Mouse (Mus musculus) frontal cortex, postnatal 14 days (tissue): ENCODE results near the gene Atf2.
"Not testable (repeated sequence)": the region's sequence is repeated elsewhere in the genome, so short reads cannot be mapped to it uniquely, and the experiment has no call there.

Experiments
- DNase-seq, 2 experiments: peaks; one replicate each; pipeline ENCODE4 v3.0.0; 2022; ENCODE audit warnings: low spot score in 2 of 2

Atf2 gene

DNA sequence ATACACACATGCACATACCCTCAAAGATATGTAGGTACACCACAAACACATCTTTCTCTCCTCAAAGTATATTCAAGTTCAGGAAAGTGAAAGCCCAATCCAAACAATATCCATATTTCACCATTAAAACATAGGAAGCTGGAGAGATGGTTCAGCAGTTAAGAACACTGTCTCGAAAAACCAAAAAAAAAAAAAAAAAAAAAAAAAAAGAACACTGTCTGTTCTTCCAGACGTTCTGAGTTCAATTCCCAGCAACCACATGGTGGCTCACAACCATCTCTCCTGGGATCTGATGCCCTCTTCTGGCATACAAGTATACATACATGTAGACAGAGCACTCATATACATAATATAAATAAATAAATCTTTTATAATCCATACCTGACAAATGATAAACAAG is 6.4 kb downstream of the Atf2 start:
- DNase-seq = no peak

DNA sequence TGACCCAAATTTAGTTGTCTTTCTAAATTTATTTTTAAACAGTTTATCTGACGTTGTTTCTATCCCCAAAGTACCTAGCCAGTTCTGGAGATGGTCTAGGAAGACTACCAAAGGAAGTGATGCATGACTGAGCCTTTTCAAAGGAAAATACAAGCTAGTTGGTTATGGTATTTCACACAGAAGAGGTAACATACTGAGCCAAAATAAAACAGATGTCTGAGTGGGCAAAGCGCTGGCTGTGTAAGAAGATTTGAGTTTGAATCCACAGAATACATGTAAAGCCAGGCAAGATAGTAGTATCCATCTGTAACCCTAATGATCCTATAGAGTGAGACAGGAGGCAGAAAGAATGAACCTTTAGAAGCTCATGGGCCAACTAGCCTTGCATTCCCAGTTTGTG is 14.5 kb downstream of the Atf2 start:
- DNase-seq = no peak

DNA sequence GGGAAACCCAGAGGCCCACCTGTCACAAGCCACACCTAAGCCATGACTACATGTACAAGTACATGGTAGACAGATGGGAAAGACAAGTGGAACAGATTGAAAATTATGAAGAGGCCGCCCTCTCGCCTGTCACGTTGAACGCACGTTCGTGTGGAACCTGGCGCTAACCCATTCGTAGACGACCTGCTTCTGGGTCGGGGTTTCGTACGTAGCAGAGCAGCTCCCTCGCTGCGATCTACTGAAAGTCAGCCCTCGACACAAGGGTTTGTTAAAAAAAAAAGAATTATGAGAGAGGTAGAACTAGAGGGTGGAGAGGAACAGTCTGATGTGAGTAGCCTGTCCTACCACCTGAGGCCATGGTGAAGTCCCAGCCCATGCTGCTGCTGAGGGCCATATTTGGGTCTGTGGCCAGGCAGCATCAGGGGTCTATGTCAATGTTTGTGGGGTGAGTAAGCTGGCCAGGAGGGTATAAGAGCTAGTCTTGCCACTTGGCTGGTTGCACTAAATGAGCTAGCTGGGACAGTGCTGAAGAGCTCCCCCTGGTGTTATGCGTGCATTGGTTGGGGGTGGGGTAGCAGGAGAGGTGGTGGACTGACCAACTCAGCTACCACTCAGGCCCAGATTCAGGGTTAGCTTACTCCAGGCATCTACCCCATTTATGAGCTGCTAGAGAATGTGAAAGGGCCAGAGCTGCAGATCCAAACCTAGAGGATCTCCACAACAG is 24.5 kb downstream of the Atf2 start:
- DNase-seq = peak; percentile 58 to 73

DNA sequence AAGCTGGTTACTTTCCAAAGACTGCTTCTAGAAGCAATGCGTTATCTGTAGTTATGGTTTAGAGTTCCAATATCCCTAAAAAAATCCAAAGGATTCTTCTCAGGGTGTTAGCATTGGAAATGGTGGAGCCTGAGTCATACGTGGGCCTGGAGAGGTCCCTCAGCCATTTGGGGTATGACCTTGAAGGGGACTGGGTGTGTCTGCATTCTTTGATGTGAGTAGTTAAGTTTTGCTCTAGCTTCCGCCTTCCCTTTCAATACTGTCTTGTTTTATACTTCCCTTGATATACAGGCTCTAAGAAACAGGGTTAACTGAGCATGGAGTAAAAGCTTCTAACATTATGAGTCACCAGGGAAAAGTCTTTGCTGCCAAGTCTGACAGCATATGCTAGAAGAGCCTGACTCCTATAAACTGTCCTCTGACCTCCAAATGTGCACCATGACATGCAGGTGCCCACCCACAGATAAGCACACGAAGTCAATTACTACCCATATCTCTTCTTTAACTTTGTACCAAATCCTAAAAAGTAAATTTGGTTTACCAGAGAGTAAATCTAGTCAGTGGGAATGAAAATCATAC is 32.3 kb downstream of the Atf2 start:
- no peak for DNase-seq

DNA sequence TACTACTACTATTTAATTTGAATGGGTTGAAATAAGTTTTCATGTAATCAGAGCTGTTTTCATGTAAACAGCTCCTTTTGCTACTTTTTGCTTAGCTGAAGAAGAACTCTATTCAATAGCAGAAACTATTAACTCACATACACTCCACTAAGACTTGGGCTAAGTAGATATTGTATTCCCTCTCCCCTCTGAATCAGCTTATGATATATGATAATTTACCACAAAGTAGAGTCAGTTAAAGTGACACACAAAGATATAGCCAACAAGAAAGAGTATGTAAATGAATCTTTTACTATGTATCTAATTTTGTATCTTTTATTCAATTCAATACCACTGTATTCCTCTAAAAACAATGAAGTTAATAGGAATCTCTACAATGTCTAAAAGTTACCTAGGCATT is 35.1 kb downstream of the Atf2 start:
- DNase-seq = no peak

DNA sequence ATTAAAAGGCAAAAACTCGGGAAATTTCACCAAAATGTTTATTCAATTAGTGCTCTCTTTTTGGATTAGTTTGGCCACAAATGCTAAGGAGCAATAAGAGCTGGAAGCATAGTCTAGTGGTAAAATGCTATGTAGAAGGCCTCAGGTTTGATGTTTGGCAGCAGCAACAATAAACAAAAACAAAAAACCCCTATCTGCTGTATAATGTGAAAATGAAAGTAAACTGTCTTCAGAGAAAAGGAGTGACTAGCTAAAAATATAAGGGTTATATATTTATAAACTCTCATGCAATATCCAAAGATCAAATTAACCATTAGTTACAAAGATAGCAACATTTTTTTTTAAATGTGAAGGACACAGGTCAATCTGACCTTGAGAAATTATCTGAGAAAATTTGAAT is 36.2 kb downstream of the Atf2 start:
- DNase-seq = no peak

DNA sequence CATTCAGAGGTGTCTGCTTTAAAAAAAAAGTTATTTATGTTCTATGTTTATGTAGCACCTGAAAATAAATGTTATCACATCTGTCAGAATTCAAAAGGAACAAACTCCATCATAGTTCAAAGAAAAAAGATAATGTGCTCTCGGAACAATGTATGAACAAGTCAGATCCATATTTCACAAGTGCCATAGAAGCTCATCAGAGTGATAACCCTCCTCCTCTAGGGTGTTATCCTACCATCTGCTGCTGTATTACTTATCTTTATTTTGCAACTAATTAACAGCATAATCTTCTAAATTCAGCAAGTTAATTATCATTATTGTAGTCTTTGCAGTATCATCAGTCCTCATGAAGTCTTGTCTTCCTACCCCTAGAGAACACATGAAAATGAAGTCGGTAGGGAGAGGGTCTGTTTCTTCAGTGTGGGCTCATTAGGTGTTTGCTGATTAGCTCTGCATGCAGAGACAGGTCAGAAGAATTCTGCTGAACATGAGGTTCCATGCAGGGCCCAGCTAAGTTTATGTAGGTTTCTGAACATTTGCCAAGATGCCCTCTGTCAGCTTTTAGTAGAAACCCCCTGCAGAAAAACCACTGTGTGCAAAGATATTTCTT is 57.9 kb downstream of the Atf2 start:
- DNase-seq = no peak

DNA sequence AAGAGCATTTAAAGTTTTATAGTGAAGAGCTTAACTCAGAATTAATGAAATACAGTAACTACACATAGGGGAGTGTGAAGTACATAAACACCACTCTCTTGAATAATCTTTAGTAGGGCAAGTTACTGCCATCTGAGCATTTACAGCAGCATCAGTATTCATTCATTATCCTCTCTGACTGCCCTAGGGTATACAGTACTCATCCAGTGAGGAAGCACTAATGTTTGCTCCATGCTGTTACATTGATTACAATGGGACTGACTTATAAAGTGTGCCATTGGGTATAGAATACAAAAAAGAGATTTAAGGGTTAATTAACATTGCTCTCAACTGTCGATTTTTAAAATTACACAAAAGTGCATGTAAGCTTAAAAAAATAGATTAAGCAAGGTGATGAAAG is 59.2 kb downstream of the Atf2 start:
- DNase-seq = no peak

DNA sequence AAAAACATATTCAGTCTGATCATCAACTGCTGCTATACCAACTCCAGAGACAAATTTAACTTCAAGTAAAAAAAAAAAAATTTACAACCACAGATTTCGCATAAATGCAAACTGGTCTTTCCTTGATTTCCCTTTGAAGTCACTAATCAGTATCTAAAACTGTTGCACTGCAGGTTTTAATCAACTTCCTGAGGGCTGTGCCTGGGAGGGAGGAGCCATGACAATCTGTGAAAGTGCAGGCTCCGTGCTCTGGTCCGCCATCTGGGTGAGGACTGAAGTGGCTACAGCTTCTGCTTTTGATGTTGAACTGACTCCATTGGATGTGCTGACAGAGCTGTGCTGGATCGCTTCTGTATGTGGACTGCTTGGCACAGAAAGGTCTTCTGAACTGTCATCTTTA is 73.7 kb downstream of the Atf2 start:
- no peak for DNase-seq

DNA sequence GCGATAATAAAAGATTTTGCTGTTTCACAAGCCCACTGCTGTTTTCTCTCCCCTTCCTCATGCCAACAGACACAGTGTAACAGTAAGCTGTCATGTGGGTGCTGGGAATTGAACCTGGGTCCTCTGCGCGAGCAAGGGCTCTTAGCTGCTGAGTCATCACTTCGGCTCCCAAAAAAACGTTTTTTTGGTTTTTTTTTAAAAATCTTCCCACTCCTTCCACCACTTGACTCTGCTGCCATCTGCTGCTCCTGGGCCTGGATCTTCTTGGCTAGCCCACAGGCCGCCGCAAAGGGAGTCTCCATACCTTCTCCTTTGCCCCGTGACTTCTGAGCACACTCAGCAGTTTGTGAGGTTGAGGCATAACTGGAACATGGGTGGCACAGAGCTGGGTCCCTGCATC is 84.8 kb downstream of the Atf2 start:
- no peak for DNase-seq

DNA sequence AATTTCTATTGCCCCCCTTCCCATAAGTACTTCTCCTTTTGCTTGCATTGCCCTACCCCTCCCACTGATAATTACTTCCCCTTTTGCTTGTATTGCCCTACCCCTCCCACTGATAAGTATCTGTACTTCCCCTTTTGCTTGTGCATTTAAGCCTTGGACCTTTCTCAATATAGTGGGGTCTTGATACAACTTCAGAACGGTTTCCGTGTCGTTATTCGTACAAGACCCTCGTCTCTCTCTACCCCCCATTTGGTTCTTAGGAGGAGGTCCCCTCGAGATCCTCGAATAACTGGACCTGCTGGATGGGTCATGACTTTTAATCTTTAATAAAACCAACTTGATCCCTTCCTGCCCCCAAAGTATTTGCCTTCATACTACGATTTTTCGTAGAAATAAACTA is 92.3 kb downstream of the Atf2 start:
- not testable (repeated sequence) for DNase-seq

DNA sequence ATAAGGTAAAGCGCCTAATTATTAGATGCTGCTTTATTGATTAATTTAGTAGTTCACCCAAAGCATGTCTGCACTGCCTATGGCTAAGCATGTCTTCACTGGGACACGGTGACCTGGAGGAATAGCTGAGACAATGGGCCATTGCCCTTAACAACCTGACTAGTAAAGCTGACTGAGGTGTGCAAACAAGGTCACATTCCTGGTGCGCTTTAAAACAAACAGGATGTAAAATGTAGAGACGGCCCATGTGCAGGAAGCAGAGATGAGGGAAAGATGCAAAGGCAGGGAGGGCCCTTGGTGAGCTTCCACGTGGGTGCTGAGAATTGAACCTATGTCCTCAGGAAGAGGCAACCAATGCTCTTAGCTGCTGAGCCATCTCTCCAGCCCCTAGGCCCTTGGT is 93.7 kb downstream of the Atf2 start:
- DNase-seq = no peak

DNA sequence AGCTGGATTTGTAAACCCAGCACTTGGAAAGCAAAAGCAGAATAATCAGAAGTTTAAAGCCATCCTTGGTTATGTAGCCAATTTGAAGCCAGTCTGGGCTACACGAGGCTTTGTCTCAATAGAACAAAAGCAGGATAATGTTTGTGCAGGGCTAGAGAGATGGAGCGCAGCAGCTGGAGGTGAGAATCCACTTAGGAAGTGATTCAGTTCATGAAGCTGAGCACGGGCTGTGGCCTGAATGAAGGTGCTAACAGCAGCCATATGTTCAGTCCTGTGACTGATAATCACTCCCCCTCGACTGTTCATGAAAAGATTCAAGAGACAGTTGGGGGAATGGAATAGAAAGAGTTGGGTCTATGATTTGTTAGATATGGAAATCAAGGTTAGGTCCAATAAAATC is 94.3 kb downstream of the Atf2 start:
- DNase-seq = no peak

DNA sequence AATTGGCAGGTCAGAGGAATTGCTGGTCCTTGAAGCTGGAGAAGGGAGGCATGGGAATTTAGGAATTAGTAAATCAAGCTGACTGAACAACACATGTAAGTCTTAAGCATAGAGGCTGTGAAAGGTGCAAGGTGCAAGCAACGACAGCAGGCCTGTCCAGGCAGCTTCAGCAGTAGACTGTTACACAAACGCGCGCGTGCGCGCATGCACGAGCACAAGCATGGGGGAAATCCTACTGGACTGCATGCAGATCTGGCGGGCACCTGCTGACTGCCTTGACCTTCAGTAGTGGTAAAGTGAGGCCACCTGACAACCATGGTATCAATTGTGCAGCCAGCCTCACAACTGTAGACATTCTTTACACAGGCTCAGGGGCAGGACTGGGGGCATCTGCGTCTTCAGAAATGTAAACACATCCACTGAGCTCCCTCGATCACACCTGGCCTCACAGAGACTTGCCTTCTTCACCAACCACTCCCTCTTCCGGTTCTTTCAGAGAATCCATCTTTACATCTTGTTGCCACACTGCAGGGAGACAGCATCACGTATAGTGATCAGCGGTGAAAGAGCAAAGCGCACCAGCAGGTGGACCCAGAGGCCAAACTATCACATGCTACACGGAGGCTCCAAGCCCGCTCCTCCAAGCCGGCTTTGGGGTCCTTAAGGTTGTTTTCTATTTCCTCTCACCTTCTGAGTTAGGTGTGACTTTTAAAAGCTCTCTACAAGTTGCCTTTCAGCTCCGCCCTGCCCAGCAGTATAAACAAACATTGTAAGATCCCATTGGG is 100.4 kb downstream of the Atf2 start:
- DNase-seq = no peak

DNA sequence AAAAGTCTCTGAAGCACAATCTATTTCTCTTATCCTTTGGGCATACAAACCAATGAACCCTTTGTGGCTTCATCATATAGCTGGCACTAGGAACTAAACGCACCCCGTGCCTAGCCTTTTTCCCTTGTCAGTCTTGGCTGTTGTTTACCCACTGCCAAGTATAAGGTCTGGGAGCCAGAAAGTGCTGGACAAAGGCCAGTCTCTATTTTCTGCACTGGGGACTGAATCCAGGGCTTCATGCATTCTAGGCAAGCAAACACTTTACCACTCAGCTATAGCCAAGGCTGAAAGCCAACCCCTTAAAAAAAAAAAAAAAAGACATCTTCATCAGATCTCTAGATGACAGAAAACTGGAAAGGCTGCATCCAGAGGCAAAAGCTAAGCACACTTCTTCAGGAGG is 102.1 kb downstream of the Atf2 start:
- DNase-seq = no peak

DNA sequence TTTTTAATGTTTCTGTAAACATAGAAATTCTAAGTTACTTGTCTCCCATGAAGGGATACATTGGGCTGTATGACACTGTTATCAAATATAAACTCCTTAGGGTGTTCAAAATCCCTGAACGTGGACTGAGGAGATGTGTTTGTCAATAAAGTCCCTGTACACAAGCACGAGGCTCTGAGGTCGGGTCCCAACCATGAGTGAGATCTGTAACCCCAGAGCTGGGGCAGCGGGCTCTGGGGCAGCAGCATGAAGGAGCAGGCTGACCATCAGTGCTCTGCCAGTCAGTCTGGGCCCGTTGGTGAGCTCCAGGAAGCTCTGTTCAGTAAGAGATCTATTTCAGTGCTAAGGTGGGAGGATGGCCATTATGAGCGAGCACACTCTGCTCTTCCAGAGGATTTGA is 104.0 kb downstream of the Atf2 start:
- no peak for DNase-seq

DNA sequence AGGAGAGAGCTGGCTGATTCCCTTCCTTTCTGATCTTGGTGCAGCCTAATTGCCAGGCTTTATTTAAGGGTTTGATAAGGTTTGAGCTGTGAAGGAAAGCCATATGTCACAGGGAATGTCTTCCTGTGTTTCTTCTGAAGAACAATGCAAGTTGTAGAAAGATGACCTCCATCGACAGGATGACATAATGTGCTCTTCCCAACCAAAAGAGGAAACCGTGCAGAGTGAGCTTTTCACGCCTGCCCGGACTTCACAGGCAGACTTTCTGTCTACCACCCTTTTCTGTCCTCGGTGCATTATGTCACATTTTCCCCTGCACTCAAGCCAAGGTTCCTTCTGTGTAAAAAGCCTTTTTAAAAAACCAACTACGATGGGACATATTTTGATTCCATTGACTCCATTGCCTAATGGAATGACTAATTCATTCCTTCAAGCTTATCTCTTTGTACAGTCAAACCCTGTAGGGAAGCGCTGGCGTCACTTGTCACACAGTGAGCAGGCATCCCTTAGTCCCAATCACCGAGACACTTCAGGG is 110.0 kb downstream of the Atf2 start:
- no peak for DNase-seq

DNA sequence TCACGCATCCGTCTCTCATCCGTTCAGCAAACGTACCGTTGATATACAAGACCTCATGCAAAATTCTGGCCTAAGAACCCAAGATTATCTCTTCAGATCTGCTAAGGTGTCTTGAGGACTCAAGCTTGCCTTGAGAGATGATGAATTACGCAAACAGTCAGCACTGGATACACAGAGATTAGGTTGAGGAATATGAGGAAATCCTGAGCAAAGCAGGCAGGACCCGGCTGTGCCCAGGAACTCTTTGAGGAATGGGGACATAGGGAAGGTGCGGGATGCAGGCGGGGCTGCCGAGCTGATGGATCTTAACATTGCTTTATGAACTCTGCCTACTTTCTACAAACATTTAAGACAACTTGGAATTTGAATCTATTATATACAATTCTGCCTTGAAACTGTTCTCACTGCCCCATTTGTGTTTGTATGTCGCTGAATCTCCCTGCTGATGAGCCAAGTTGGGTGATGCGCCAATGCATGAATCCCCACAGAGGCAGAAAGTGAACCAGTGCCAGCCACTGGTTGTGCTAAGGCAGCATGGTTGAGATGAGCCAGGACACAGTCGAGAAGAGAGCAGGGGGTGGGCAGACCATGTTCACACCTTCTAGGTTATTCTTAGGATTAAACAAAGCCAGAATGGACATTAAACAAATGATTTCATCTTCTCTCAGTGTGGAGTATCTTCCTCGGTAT is 112.0 kb downstream of the Atf2 start:
- no peak for DNase-seq

DNA sequence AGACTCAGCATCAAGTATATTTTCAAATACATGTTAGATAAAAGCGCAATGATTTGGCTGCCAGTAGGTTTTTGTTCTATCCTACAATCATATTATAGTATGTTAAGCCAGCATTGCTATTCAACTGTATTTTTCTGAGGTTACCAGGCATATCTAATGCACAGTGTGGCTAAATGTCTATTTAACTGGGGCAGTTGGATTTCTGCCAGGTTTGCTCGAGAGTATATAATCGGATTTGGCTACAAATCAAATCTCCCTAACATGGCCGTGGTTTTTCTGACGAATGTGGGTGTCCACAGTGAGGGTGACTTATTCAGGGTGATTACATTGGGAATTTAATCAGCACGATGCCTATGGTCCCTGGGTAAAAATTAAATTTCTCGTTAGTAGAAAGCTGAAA is 112.6 kb downstream of the Atf2 start:
- no peak for DNase-seq

DNA sequence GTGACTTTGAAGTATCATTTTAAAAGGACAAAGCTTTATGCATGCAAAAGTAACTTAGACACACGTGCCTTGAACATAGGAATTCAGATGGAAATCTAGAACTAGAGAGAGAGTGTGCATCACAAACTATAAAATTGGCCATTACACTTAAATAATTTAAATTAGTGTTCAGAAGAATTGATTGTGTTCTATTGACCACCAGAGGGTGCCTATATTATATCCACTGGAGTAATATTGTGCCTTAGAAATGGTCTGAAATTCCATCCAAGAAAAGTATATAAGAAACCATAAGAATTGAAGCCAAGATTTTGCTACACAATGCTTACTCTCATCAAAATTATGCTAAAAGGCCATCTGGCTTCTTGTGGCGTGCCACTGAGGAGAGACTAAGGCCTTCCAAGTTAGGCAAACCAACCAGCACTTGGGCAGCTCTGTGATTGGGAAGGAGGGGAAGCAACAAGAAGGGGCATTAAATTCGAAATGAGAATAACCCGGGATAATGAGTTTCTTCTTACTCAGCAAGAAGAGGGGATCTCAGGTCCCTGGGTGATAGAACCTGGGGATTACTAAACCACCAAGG is 113.3 kb downstream of the Atf2 start:
- DNase-seq = no peak

DNA sequence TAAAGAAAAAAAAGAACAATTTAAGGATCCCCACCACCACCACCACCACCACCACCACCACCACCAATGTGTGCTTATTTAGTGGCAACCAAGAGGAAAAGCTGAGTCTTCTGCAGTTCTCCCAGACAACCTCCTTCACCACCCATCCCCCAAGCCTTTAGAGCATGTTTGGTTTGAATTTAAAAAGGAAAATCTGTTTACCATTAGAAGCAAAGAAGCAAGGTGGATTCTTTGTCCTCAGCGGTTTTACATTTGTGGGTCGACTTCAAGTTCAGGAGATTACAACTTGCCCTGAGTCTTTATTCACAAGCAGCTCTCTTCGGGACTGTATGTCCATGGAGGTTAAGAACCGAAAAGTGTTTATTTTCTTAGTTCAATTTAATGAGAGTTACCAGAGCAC is 115.5 kb downstream of the Atf2 start:
- DNase-seq = no peak
